Mouse (Mus musculus) monocyte, adult 5-6 weeks (primary cell): ENCODE data around the gene Ahdc1. TPM values are rescaled to one million over a fixed set of nuclear protein-coding genes. Genes with fewer than 3 reads are reported as not detected.
"Not testable (repeated sequence)": the region's sequence is repeated elsewhere in the genome, so short reads cannot be mapped to it uniquely, and the experiment has no call there.

Experiments
- ATAC-seq: fragments of 153-309, 156-312 bp; replicated peaks from 2 replicates; pipeline ENCODE4 v1.8.0; 2017; ENCODE audit warnings: mild to moderate bottlenecking; ENCODE audit not compliant: low TSS enrichment, insufficient number of reproducible peaks, severe bottlenecking, poor library complexity, low FRiP score
- total RNA-seq: library from RNA; stranded (forward); fragments of 200-1000, 200-491, 200-594 nt; gene quantifications from 3 replicates; pipeline ENCODE4 v1.2.3, GENCODE M21; 2017

The Ahdc1 gene
- total RNA-seq, 1 experiment from 2014 or later, result 3.3 TPM

DNA sequence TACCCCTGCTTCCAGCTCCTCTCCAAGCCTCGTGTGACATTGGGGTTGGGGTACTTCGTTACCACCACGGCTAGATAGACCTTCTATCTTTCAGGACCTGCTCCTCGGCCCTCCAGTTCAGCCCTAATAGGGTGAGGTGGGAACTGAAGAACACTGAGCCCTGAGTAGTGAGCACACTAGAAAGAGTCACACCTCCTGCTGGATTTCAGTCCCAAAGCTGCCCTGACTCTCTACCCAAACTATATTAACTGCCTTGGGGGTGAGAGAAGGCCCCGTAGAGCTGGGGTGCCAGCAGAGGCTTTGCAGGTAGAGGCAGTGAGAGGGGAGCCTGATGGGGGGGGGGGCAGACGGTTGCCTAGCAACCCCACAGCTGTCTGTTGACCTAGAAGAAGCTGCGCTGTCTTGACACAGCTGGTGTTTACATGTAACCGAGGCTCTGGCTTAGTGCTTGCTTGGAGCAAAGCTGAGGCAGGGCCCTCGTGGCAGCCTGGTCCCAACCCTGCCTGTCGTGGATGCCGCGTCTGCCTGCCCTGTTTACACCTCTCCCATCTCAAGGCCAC is 74.8 kb downstream of the Ahdc1 start:
- ATAC-seq, result no peak

DNA sequence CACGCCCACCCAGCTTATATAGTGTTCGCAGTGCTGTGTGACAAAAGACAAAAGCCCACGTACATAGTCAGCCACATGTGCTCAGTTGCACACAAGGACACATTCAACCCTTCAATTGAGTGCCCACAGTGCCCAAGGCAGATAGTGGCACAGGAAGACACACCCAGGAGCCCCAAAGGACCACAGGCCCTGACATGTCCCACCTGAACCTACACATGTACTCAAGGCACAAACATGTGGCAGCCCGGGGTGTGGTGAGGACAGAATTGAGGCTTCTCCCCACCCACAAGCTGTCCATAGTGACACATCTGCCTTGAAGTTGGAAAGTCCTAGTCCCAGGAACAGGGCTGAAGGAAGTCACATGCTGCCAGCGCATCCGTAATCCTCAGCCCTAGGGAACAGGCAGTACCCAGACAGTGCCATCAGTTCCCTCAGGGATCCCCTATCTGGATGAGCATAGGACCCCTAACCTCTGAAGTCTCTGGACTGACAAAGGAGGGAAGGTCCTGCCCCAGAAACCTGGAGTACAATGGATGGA is 76.2 kb downstream of the Ahdc1 start:
- ATAC-seq, result no peak

- ATAC-seq, result no peak
Observed at GRCm38 (mm10) chr4:133087835-133088234, 76.8 kb downstream of the Ahdc1 start.

DNA sequence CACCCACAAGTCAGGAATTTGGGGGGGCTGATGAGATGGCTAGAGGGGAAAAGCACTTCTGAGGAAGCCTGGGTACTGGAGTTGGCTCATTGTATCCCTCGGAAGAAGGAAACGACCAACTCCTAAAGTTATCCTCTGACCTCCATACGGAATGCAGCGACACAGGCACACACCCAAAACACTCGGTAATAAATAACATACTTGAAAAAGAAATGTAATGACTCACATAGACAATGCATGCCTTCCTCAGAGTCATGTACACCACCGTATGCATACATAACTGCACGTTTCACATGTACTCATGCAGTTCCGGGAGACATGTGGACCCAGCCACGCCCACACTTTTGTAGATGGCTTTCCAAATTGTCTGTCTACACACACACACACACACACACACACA is 78.3 kb downstream of the Ahdc1 start:
- ATAC-seq, result no peak

DNA sequence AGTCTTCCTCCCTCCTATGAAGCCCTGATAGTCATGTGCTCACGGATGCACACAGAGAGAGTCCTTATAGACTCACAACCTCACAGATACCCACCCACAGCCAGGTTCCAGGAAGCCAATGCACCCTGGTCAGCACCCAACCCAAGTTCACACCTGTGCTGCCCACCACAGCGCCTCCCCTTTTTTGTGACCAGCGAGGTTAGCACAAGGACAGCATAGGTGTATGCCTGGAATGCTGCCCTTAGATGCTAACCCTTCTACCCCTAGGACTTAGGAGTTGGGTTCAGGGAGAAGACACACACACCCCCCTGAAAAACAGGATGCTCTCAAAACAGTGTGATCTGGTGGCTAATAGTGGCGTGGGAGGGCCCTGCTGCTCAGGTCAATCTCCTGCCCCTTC is 78.7 kb downstream of the Ahdc1 start:
- no peak for ATAC-seq

DNA sequence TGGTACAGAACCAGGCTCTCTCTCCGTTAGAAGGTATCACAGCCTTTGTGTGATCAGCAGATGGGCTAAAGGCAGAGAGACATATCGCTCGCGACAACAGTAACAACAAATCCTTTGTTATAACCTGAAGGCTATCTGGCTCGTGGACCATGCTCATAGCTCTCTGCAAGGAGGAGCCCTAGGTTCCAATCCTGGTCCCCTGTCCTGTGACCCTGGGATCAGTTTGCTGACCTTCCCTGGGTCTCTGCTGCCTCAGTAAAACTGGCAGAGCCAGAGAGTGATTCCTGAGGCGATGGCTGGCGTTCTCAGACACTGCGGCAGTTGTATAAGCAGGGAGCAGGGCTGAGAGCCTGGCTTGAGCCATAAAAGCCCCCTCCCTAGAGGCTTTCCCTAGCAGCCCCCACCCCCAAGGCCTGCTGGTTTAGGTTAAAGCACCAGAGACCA is 79.2 kb downstream of the Ahdc1 start:
- no peak for ATAC-seq

- no peak for ATAC-seq
Observed at GRCm38 (mm10) chr4:133090720-133091458, 79.8 kb downstream of the Ahdc1 start.

- no peak for ATAC-seq
Observed at GRCm38 (mm10) chr4:133091459-133091785, 80.4 kb downstream of the Ahdc1 start.

DNA sequence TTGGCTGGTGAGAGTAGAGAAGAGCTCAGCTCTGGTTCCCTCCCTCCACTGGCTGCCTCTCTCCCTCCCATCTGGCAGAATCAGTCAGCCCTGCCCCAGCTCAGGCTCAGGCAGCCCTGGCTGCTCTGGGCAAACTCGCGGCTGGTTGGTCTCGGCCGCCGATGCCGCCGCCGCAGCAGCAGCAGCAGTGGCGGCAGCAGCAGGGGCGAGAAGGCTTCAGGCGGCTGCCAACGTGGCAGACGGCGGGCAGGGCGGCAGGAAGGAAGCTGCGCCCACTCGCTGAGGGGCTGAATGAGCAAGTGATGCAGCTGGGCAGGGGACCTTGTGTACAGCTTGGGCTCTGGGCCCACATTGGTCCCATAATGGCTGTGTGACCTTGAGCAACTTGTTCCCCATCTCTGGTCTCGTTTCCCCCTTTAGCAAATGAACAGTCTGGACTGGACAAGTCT is 81.4 kb downstream of the Ahdc1 start:
- peak; percentile 48 for ATAC-seq

DNA sequence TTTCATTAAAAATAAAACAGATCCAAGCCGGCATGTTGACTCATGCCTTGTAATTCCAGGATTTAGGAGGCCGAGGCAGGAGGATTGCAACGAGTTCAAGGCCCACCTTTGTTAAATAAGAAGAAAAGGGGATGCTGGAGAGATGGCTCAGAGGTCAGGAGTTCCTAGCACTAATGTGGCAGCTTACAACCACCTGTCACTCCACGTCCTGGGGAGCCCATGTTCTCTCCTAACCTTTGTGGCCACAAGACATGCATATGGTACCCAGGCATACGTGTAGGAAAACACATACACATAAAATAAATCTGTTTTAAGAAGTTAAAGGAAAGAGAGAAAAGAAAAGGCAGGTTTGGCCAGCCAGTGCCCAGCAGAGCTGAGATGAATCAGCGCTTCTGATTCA is 82.0 kb downstream of the Ahdc1 start:
- ATAC-seq, result no peak

DNA sequence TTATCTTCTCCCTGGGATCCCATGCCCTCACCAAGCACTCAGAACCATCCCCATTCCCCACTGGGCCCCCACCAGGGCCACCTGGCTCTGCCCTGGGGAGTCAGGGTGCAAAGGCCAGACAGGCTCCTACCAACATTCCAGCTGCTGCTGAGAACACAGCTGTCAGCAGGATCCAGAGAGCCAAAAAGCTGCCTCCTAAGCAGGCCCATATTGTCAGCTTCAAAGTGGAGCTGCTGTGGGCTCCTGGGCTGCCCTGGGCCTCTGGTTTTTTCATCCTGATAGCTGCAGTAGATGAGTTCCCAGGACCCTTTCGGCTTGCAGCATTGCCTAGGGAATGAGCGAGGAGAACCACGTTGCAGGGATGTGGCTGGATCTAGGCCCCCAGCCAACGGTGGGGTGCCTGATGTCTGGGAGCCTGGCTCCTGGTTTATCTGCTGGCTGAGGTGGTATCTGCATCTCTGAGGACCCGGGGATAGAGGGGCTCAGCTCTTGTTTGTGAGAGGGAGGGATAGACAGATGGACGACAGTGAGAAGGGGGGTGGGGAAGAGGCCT is 82.5 kb downstream of the Ahdc1 start:
- no peak for ATAC-seq

DNA sequence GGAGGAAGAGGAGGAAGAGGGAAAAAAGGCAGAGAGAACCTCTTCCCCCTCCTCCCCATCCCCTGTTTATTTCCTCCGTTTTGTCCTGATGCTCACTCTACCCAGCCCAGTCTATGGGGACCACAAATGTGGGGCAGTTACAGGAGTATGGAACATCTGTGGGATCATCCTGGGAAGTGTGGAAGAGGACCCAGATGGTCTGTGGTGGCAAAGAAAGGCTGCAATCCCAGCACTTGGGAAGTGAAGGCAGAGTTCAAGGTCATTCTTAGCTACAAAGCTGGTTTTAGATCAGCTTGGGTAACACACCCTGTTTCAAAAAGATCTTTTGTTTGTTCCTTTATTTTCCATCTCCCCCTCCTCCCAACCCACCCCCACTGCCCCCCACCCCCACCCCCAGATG is 83.2 kb downstream of the Ahdc1 start:
- ATAC-seq, result no peak

- peak; percentile 70 for ATAC-seq
Observed at GRCm38 (mm10) chr4:133094936-133095733, 84.1 kb downstream of the Ahdc1 start.

GRCm38 (mm10) chr4:133095734-133096065 is 84.6 kb downstream of the Ahdc1 start:
- not testable (repeated sequence) for ATAC-seq

- not testable (repeated sequence) for ATAC-seq
Observed at GRCm38 (mm10) chr4:133096671-133097070, 85.6 kb downstream of the Ahdc1 start.

DNA sequence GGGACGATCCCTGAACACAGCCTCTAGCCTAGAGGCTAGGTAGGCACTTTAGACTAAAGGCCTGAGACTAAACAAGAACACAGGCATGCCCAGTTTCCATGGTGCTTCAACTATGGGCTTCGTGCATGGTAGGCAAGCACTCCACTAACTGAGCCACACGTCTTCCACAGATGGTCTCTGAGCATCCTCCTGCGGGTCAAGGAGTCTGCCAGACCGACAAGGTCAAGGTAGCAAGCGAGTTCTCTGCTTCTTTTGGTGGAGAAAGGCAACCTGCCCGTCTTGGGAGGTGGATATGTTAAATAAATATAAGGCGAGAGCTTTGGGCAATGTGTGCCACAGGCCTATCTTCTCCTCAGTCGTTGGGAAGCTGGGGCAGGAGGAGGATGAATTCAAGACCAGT is 90.7 kb downstream of the Ahdc1 start:
- ATAC-seq, result no peak

- no peak for ATAC-seq
Observed at GRCm38 (mm10) chr4:133103525-133104193, 92.6 kb downstream of the Ahdc1 start.

GRCm38 (mm10) chr4:133104194-133104569 is 93.1 kb downstream of the Ahdc1 start:
- no peak for ATAC-seq

GRCm38 (mm10) chr4:133106691-133107090 is 95.6 kb downstream of the Ahdc1 start:
- no peak for ATAC-seq
